Mouse (Mus musculus) erythroblast, embryonic 14.5 days (primary cell): ENCODE data around the gene Gm29666.

ENCODE experiments used
- GATA1 ChIP-seq: IDR thresholded peaks from 2 replicates; pipeline ENCODE4 v1.6.1; 2012; ENCODE audit warnings: low read length, inconsistent platforms, mixed read lengths
- TAL1 ChIP-seq: IDR thresholded peaks from 3 replicates; pipeline ENCODE4 v1.6.1; 2012; ENCODE audit warnings: low read length, inconsistent platforms, mixed read lengths

- no peak for TF ChIP-seq TAL1
- no peak for TF ChIP-seq GATA1
Observed at GRCm38 (mm10) chr15:84948990-84949389, 29.2 kb upstream of the Gm29666 start.
